Mouse (Mus musculus): ENCODE measurements around the gene Lmx1b.

GRCm38 (mm10) chr2:33633955-33634354, 6.4 kb downstream of the Lmx1b start:
- TF ChIP-seq CTCF (IDR thresholded peaks at IDR 0.05) (no peak), EP300 (IDR thresholded peaks at IDR 0.05) (no peak)
